Mouse (Mus musculus) erythroid progenitor cell, adult 5-6 weeks (primary cell): Measurements from ENCODE around the gene Elmo1. TPM values are rescaled to one million over a fixed set of nuclear protein-coding genes. Genes with fewer than 3 reads are reported as not detected.

Experiments
- ATAC-seq: replicated peaks from 2 replicates; pipeline ENCODE4 v1.8.0; 2016; ENCODE audit warnings: moderate number of reproducible peaks, mild to moderate bottlenecking, moderate TSS enrichment, inconsistent platforms; ENCODE audit not compliant: poor library complexity, low FRiP score, severe bottlenecking
- total RNA-seq, 2 experiments: library from RNA; stranded (forward) in 1 of 2; stranded (reverse) in 1 of 2; fragments of 150-400 nt in 1 of 2; fragments of 186-747, 209-891 nt in 1 of 2; gene quantifications; 2 replicates each; pipeline versions ENCODE4 v1.2.3 to v1.2.4; 2015 to 2017; ENCODE audit warnings: low replicate concordance in 2 of 2

The Elmo1 gene
- total RNA-seq, 2 experiments from 2014 or later, result 5.7 to 20.5 TPM

DNA sequence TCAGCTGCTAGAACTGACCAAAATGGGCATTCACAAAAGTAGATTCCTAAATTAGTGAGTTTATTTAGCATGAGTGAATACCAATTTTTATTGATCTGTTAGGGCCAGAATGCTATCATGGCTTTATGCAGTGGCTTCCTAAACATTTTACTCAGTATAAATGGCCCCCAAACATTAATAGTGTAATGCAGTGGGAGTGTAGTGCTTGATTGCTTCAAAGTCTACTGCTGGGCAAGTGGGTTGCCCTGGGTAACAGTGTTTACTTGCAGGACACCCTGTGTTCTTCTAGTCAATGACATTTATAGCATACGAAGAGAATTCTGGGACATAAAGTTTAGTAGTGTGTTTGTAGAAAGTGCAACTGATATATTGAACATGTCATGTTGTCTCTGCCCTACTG lies 27.3 kb downstream of the Elmo1 start:
- no peak for ATAC-seq

GRCm38 (mm10) chr13:20118909-20119308 lies 28.5 kb downstream of the Elmo1 start:
- ATAC-seq, result no peak

- no peak for ATAC-seq
Measured at GRCm38 (mm10) chr13:20120723-20121122, 30.3 kb downstream of the Elmo1 start.

GRCm38 (mm10) chr13:20121385-20122043 lies 31.1 kb downstream of the Elmo1 start:
- ATAC-seq, result no peak

GRCm38 (mm10) chr13:20123975-20124374 lies 33.6 kb downstream of the Elmo1 start:
- no peak for ATAC-seq

GRCm38 (mm10) chr13:20124965-20125364 lies 34.6 kb downstream of the Elmo1 start:
- no peak for ATAC-seq

GRCm38 (mm10) chr13:20125845-20126244 lies 35.4 kb downstream of the Elmo1 start:
- no peak for ATAC-seq

GRCm38 (mm10) chr13:20127553-20127952 lies 37.2 kb downstream of the Elmo1 start:
- ATAC-seq, result no peak

DNA sequence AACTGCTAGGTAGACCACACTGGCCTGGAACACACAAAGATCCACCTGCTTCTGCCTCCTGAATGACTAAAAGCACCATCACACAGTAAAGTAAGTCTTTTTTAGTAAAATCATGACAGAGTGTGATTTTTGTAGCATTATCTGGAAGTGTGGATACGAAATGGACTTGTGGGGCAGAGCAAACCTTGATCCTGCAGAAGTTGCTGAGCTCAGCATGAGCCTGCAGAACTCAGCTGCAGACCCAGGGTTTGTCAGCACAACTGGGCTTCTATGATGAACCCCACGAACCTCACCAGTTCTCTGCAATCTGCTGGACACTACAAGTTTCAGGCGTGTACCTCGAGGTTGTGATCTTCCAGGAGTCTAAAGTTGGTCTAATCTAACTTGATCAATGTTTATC lies 37.7 kb downstream of the Elmo1 start:
- no peak for ATAC-seq

DNA sequence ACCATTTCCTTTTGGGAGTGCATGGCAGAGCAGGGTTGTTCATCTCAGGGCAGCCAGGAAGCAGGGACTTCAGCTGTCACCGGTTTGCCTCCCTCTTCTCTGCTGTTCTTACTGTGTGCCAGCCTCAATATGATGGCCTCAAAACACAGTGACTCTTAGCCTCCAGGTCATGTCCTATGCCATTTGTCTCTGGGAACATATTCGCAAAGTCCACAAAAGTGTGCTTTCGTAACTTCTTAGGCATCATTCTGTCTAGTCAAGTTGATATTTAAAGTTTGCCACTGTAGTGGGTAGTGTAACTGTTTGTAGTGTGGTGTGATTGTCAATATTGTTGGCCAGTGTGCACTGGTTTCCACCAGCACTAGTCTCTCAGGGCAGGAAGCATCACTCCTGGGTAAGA lies 40.3 kb downstream of the Elmo1 start:
- no peak for ATAC-seq

GRCm38 (mm10) chr13:20131322-20131997 lies 41.1 kb downstream of the Elmo1 start:
- peak; percentile 86 for ATAC-seq

DNA sequence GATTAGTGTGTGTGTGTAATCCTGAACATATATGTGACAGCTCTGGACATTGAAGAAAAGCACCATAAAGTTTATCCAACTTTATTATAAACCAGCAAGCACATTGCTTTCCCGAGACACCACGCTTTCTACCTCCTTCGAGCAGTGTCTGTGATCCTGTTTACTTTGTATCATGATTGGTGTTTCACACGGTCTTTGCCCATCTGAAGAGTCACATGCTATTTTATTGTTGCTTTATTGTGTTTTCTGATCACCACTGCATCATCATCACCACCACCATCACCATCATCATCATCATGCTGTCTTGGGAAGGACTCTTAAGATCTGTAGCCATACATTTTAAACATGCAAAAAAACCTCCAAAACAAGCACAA lies 41.6 kb downstream of the Elmo1 start:
- ATAC-seq, result no peak

DNA sequence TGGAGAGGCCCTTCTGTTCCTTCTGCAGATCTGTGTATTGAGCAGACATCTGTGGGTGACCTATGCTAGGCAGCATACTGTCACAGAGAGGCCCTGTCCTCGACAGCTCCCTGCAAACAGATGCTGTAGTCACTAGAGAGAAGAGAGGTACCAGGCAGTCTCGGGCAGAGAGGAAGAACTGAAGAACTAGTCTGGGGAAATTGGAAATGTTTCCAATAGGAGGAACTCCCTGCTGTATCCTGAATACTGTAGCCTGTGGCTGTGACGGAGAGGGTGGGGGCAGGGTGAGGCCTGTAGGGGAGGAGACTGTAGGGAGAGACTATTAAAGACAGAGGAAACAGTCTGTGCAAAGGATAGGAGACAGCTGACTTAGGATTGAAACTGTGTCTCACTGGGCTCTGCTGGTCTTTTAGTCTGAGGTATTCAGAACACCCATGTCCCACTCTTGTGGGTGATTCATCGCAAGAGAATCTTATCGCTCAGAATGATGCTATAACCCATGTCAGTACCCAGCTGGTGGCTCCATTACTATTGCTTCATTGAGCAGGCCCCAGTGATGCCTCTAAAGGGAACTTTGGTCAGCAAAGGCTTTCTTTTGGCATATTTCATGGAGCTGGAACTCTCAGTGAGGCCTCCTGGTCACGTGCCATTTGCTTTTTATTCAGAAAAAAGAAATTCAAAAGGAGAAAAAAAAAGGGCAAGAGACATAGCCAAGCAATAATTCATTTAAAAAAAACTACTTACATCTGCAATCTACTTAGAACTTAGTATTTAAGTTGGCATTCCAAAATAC lies 43.4 kb downstream of the Elmo1 start:
- peak; percentile 32 for ATAC-seq

GRCm38 (mm10) chr13:20134395-20135225 lies 44.2 kb downstream of the Elmo1 start:
- no peak for ATAC-seq

DNA sequence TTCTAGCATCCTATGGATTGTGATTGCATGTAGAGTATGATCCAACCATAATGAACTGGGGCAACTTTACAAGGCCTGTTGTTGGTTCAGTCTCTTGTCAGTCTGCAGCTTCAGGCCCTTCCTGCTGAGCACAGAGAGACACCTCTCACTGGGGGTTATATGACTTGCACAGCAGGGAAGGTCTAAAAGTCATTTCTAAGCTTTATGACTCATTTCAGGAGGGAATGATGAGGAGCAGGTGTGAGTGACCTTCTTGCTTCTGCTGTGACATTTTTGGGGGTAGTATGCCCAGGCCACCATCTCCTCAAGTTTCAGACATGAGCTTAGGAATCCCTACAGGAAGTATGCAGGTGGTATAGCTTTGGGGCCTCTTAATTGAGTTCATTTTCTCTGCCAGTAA lies 46.4 kb downstream of the Elmo1 start:
- ATAC-seq, result no peak

- ATAC-seq, result peak; percentile 42; the same call in 1 of the 2 replicates
Measured at GRCm38 (mm10) chr13:20138466-20138865, 48.1 kb downstream of the Elmo1 start.

DNA sequence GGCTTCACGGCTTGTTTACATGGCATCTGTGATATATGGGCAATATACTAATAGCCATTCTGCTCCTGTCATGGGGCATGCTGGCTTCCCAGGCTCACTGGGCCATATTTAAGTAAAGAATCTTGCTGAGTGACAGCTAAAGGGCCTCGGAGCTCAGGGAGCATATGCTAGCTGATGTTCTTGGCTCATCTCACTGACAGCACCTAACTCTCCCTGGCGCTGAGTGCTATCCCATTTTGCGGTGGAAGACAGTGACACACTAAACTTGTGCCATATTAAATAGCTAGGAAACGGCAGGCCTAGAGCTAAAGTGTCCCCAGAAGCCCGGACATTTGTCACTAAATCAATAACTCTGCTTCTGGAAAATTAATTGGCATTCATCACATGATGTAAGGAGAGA lies 48.7 kb downstream of the Elmo1 start:
- no peak for ATAC-seq

- ATAC-seq, result no peak
Measured at GRCm38 (mm10) chr13:20139825-20140665, 49.6 kb downstream of the Elmo1 start.

GRCm38 (mm10) chr13:20142637-20143036 lies 52.2 kb downstream of the Elmo1 start:
- no peak for ATAC-seq
